Mouse (Mus musculus) ES-Bruce4 (cell line): ENCODE measurements around the gene Lrrc73.

Experiments
- CTCF ChIP-seq: IDR thresholded peaks from one replicate; pipeline ENCODE4 v1.8.1; 2011; ENCODE audit warnings: low read depth, low read length
- POLR2A ChIP-seq: IDR thresholded peaks from one replicate; pipeline ENCODE4 v1.8.1; 2011; ENCODE audit warnings: low read length; ENCODE audit not compliant: insufficient read depth

DNA sequence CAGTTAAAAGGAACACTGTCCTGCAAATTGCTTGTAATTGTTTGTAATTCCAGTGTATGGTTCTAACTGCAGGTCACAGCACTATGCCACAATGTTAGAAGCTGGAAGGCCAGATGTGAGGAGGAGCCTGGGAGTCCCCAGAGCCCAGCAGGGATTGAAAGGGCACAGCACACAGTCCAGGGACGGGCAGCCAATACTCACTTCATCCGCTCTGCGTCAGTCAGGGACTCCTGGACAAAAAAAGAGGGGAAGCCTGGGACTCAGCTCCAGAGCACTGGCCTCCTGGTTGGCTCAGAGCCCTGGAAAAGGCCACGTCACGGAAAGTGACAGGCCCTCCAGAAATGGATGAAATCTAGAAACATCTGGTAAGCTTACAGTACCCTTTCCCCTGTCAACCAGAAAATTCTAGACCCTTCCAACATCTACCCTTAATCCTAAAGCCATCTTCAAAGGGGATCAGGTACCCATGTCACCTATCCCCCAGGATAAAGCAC, 8.9 kb downstream of the Lrrc73 start:
- no peak for TF ChIP-seq POLR2A
- no peak for TF ChIP-seq CTCF
